Mouse (Mus musculus): Measurements from ENCODE around the gene Saysd1. TPM values are rescaled to one million over a fixed set of nuclear protein-coding genes. Genes with fewer than 3 reads are reported as not detected.
A peak's percentile ranks its signal among the peaks of the same experiment; 100 is the strongest.

Gene Saysd1
- polyA plus RNA-seq, 1 experiment: 220 TPM

- Histone ChIP-seq H3K36me3 (ENCODE audit: control insufficient read depth, insufficient read depth, low read length) (no peaks in the 10 kb centered on the region), H3K4me1 (ENCODE audit: control insufficient read depth, insufficient read depth, low read length) (peaks cover 2% of the 10 kb centered on the region; the same call in 1 of the 2 replicates), H3K27me3 (ENCODE audit: control insufficient read depth, insufficient read depth, low read length) (no peaks in the 10 kb centered on the region), H3K4me3 (ENCODE audit: control insufficient read depth, low read depth, low read length) (no peak overlapping the region), H3K27ac (ENCODE audit: control insufficient read depth, insufficient read depth, low read depth, low read length) (no peak overlapping the region)
- TF ChIP-seq CTCF (IDR thresholded peaks at IDR 0.05; ENCODE audit: control insufficient read depth, insufficient read depth, insufficient replicate concordance, low read depth, low read length): no peak
These were observed 15.9 kb upstream of the Saysd1 start for GRCm38 (mm10) chr14:20154245-20154644.

- Histone ChIP-seq H3K27me3 (ENCODE audit: control insufficient read depth, insufficient read depth, low read length) (no peaks in the 10 kb centered on the region), H3K4me3 (ENCODE audit: control insufficient read depth, low read depth, low read length) (no peak overlapping the region), H3K4me1 (ENCODE audit: control insufficient read depth, insufficient read depth, low read length) (no peaks in the 10 kb centered on the region), H3K36me3 (ENCODE audit: control insufficient read depth, insufficient read depth, low read length) (no peaks in the 10 kb centered on the region), H3K27ac (ENCODE audit: control insufficient read depth, insufficient read depth, low read depth, low read length) (no peak overlapping the region)
- TF ChIP-seq CTCF (IDR thresholded peaks at IDR 0.05; ENCODE audit: control insufficient read depth, insufficient read depth, insufficient replicate concordance, low read depth, low read length): no peak
- no peak for TF ChIP-seq POLR2A (IDR thresholded peaks at IDR 0.05; ENCODE audit: control insufficient read depth, low read depth, low read length)
These were observed 11.1 kb upstream of the Saysd1 start for GRCm38 (mm10) chr14:20149127-20150080.

- Histone ChIP-seq H3K4me1 (ENCODE audit: control insufficient read depth, insufficient read depth, low read length) (no peaks in the 10 kb centered on the region), H3K4me3 (ENCODE audit: control insufficient read depth, low read depth, low read length) (no peak overlapping the region), H3K27ac (ENCODE audit: control insufficient read depth, insufficient read depth, low read depth, low read length) (no peak overlapping the region), H3K36me3 (ENCODE audit: control insufficient read depth, insufficient read depth, low read length) (no peaks in the 10 kb centered on the region), H3K27me3 (ENCODE audit: control insufficient read depth, insufficient read depth, low read length) (no peaks in the 10 kb centered on the region)
- TF ChIP-seq CTCF (IDR thresholded peaks at IDR 0.05; ENCODE audit: control insufficient read depth, insufficient read depth, insufficient replicate concordance, low read depth, low read length): no peak
- no peak for TF ChIP-seq POLR2A (IDR thresholded peaks at IDR 0.05; ENCODE audit: control insufficient read depth, low read depth, low read length)
These were observed 10.2 kb upstream of the Saysd1 start for GRCm38 (mm10) chr14:20148514-20148913.

- no peaks in the 10 kb centered on the region for H3K4me1 ChIP-seq (ENCODE audit: control insufficient read depth, insufficient read depth, low read length)
- H3K36me3 ChIP-seq (ENCODE audit: control insufficient read depth, insufficient read depth, low read length): no peaks in the 10 kb centered on the region
- no peak for TF ChIP-seq CTCF (IDR thresholded peaks at IDR 0.05; ENCODE audit: control insufficient read depth, insufficient read depth, insufficient replicate concordance, low read depth, low read length)
- no peak for TF ChIP-seq POLR2A (IDR thresholded peaks at IDR 0.05; ENCODE audit: control insufficient read depth, low read depth, low read length)
- H3K27me3 ChIP-seq (ENCODE audit: control insufficient read depth, insufficient read depth, low read length): no peaks in the 10 kb centered on the region
- no peak overlapping the region for H3K4me3 ChIP-seq (ENCODE audit: control insufficient read depth, low read depth, low read length)
- H3K27ac ChIP-seq (ENCODE audit: control insufficient read depth, insufficient read depth, low read depth, low read length): no peak overlapping the region
These were observed 9.5 kb upstream of the Saysd1 start for GRCm38 (mm10) chr14:20147854-20148253.

GRCm38 (mm10) chr14:20144093-20144492 is 5.8 kb upstream of the Saysd1 start:
- Histone ChIP-seq H3K4me3 (ENCODE audit: control insufficient read depth, low read depth, low read length) (peak overlapping the region; percentile 60), H3K4me1 (ENCODE audit: control insufficient read depth, insufficient read depth, low read length) (no peaks in the 10 kb centered on the region), H3K36me3 (ENCODE audit: control insufficient read depth, insufficient read depth, low read length) (no peaks in the 10 kb centered on the region), H3K27me3 (ENCODE audit: control insufficient read depth, insufficient read depth, low read length) (no peaks in the 10 kb centered on the region), H3K27ac (ENCODE audit: control insufficient read depth, insufficient read depth, low read depth, low read length) (no peak overlapping the region)
- TF ChIP-seq CTCF (IDR thresholded peaks at IDR 0.05; ENCODE audit: control insufficient read depth, insufficient read depth, insufficient replicate concordance, low read depth, low read length): no peak
- no peak for TF ChIP-seq POLR2A (IDR thresholded peaks at IDR 0.05; ENCODE audit: control insufficient read depth, low read depth, low read length)

GRCm38 (mm10) chr14:20134965-20135671 is 3.2 kb downstream of the Saysd1 start:
- no peak overlapping the region for H3K4me3 ChIP-seq (ENCODE audit: control insufficient read depth, low read depth, low read length)
- TF ChIP-seq POLR2A (IDR thresholded peaks at IDR 0.05; ENCODE audit: control insufficient read depth, low read depth, low read length): no peak
- no peak for TF ChIP-seq CTCF (IDR thresholded peaks at IDR 0.05; ENCODE audit: control insufficient read depth, insufficient read depth, insufficient replicate concordance, low read depth, low read length)
- H3K27me3 ChIP-seq (ENCODE audit: control insufficient read depth, insufficient read depth, low read length): no peaks in the 10 kb centered on the region
- H3K36me3 ChIP-seq (ENCODE audit: control insufficient read depth, insufficient read depth, low read length): no peaks in the 10 kb centered on the region
- peaks cover 3% of the 10 kb centered on the region for H3K4me1 ChIP-seq (ENCODE audit: control insufficient read depth, insufficient read depth, low read length)
- no peak overlapping the region for H3K27ac ChIP-seq (ENCODE audit: control insufficient read depth, insufficient read depth, low read depth, low read length)

- TF ChIP-seq CTCF (IDR thresholded peaks at IDR 0.05; ENCODE audit: control insufficient read depth, insufficient read depth, insufficient replicate concordance, low read depth, low read length) (no peak), POLR2A (IDR thresholded peaks at IDR 0.05; ENCODE audit: control insufficient read depth, low read depth, low read length) (no peak)
- no peak overlapping the region for H3K27ac ChIP-seq (ENCODE audit: control insufficient read depth, insufficient read depth, low read depth, low read length)
- H3K36me3 ChIP-seq (ENCODE audit: control insufficient read depth, insufficient read depth, low read length): no peaks in the 10 kb centered on the region
- no peaks in the 10 kb centered on the region for H3K27me3 ChIP-seq (ENCODE audit: control insufficient read depth, insufficient read depth, low read length)
- peaks cover 13% of the 10 kb centered on the region for H3K4me1 ChIP-seq (ENCODE audit: control insufficient read depth, insufficient read depth, low read length)
- H3K4me3 ChIP-seq (ENCODE audit: control insufficient read depth, low read depth, low read length): peak overlapping the region; percentile 44
These were observed 10.2 kb downstream of the Saysd1 start for GRCm38 (mm10) chr14:20128162-20128561.

All from testis, adult 2 months (tissue).